Comparison of ENCODE assay signal across 8 mouse cellular contexts in the genomic region with DNA sequence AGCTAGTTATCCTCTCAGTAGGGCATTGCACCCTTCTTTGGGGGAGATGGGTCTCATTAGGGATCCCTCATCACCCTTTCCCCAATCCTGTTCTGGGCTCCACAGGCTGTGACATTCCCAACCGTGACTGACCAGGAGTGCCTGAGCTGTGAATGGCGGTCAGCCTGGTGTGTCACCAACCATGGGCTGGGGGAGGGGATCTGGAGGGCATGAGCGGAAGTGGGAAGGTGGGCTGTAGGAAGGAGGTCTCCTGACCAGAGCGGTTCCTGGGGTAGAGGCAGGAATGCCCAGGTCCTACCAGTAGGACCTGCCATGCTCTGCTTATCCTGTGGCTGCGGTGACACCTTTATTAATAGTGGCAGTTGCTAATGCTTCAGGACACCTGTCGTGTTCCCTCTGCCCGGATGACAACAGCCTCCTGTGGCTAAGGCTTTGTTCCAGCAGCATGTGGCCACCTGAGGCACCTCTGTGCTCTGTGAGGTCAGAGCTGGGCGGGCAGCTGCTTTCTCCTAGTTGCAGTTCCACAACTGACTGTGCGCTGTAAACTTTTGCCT. TPM values are rescaled to one million over a fixed set of nuclear protein-coding genes. Genes with fewer than 3 reads are reported as not detected.
DNase-seq lines count a peak whose midpoint lies in the region; ATAC-seq and TF ChIP-seq lines count a peak whose summit lies in the region.

No protein-coding gene starts in this region.

- no peaks in the 10 kb centered on the region for H3K36me3 ChIP-seq in thymus, adult 2 months (ENCODE audit: control insufficient read depth, insufficient read depth, low read length)
- H3K36me3 ChIP-seq in limb, embryonic 15.5 days: no peaks in the 10 kb centered on the region
- no peaks in the 10 kb centered on the region for H3K36me3 ChIP-seq in stomach, postnatal 0 days (ENCODE audit: control insufficient read depth, insufficient read depth, low read length)

- peaks cover 85% of the 10 kb centered on the region for H3K4me1 ChIP-seq in cerebellum, adult 2 months (ENCODE audit: control insufficient read depth, insufficient read depth, low read length)
- H3K4me1 ChIP-seq in thymus, adult 2 months (replicated peaks; ENCODE audit: control insufficient read depth, insufficient read depth, low read length): peaks cover 35% of the 10 kb centered on the region
- H3K4me1 ChIP-seq in limb, embryonic 15.5 days: peaks cover 78% of the 10 kb centered on the region
- H3K4me1 ChIP-seq in stomach, postnatal 0 days (replicated peaks; ENCODE audit: control insufficient read depth, insufficient read depth): peaks cover 23% of the 10 kb centered on the region

- H3K9ac ChIP-seq in limb, embryonic 15.5 days: peak overlapping the region; percentile 12; the same call in 1 of the 2 replicates
- H3K9ac ChIP-seq in stomach, postnatal 0 days (ENCODE audit: low read length): peak overlapping the region; percentile 54

- peak overlapping the region; percentile 69 for H3K4me3 ChIP-seq in cerebellum, adult 2 months (replicated peaks; ENCODE audit: insufficient read depth, low read depth, low read length)
- H3K4me3 ChIP-seq in thymus, adult 2 months (ENCODE audit: control insufficient read depth, insufficient read depth, low read length): peak overlapping the region; percentile 64
- peak overlapping the region; percentile 49 for H3K4me3 ChIP-seq in limb, embryonic 15.5 days
- H3K4me3 ChIP-seq in stomach, postnatal 0 days (ENCODE audit: low read depth, low read length): peak overlapping the region; percentile 49

- peak overlapping the region; percentile 75 for H3K27ac ChIP-seq in cerebellum, adult 2 months (ENCODE audit: insufficient read depth, low read length)
- H3K27ac ChIP-seq in thymus, adult 2 months (ENCODE audit: control insufficient read depth, insufficient read depth, low read length): no peak overlapping the region
- peak overlapping the region; percentile 77 for H3K27ac ChIP-seq in limb, embryonic 15.5 days
- H3K27ac ChIP-seq in stomach, postnatal 0 days (replicated peaks): 0 out of 2 replicates have a peak overlapping the region, but pooled peaks have one; percentile 58

- no peak for TF ChIP-seq EP300 in stomach, postnatal 0 days (optimal IDR thresholded peaks at IDR 0.05)

- H3K4me2 ChIP-seq in limb, embryonic 15.5 days: peak overlapping the region; percentile 86
- peak overlapping the region; percentile 83 for H3K4me2 ChIP-seq in stomach, postnatal 0 days (replicated peaks; ENCODE audit: low read depth)

- no peak for TF ChIP-seq POLR2A in cerebellum, adult 2 months (IDR thresholded peaks at IDR 0.05; ENCODE audit: borderline replicate concordance, insufficient read depth, low read length)
- no peak for TF ChIP-seq POLR2A in thymus, adult 2 months (IDR thresholded peaks at IDR 0.05; ENCODE audit: control insufficient read depth, extremely low read depth, insufficient read depth, low read length, poor library complexity)

- H3K9me3 ChIP-seq in limb, embryonic 15.5 days: no peaks in the 10 kb centered on the region
- H3K9me3 ChIP-seq in stomach, postnatal 0 days (ENCODE audit: control insufficient read depth, low read length): no peaks in the 10 kb centered on the region

- 20% methylated on average over 9 of the region's 9 CpGs for WGBS in cerebellum, adult 2 months
- 65% methylated on average over 9 of the region's 9 CpGs for WGBS in thymus, adult 2 months
- 35% methylated on average over 9 of the region's 9 CpGs for WGBS in limb, embryonic 15.5 days
- WGBS in stomach, postnatal 0 days: 35% methylated on average over 9 of the region's 9 CpGs

- TF ChIP-seq CTCF in cerebellum, adult 2 months (IDR thresholded peaks at IDR 0.05; ENCODE audit: borderline replicate concordance, insufficient read depth, low read depth, low read length): no peak
- TF ChIP-seq CTCF in thymus, adult 2 months (IDR thresholded peaks at IDR 0.05; ENCODE audit: borderline replicate concordance, control insufficient read depth, extremely low read depth, insufficient read depth, low read length, poor library complexity): no peak; the same call in 1 of the 2 replicates
- TF ChIP-seq CTCF in stomach, postnatal 0 days (IDR thresholded peaks at IDR 0.05; ENCODE audit: low read depth): no peak

- ATAC-seq in limb, embryonic 15.5 days (ENCODE audit: insufficient number of reproducible peaks, low FRiP score, low TSS enrichment, low read depth): no peak
- 0 out of 2 replicates have a peak, but pooled peaks have one; percentile 4 for ATAC-seq in stomach, postnatal 0 days (ENCODE audit: low FRiP score, low TSS enrichment)

- DNase-seq in cerebellum, adult 2 months: peak in 1 of 2 experiments; percentile 61
- DNase-seq in cerebellum, adult 11 months: no peak
- no peak for DNase-seq in thymus, adult 2 months
- no peak for DNase-seq in thymus, postnatal 10 days (ENCODE audit: low spot score in 2 of 2)
- DNase-seq in stomach, postnatal 0 days (ENCODE audit: low spot score): no peak
- DNase-seq in left cerebral cortex, adult 8-10 months (ENCODE audit: low spot score in 2 of 2): no peak
- DNase-seq in MN1 (ENCODE audit: low spot score): no peak

- H3K27me3 ChIP-seq in cerebellum, adult 2 months (ENCODE audit: control insufficient read depth, insufficient read depth, low read length): no peaks in the 10 kb centered on the region
- H3K27me3 ChIP-seq in thymus, adult 2 months (ENCODE audit: control insufficient read depth, insufficient read depth, low read length): no peaks in the 10 kb centered on the region
- H3K27me3 ChIP-seq in limb, embryonic 15.5 days: no peaks in the 10 kb centered on the region
- no peaks in the 10 kb centered on the region for H3K27me3 ChIP-seq in stomach, postnatal 0 days (ENCODE audit: control insufficient read depth, insufficient read depth, low read length)

RNA-seq across cellular contexts. Expression of gene Ncs1, which starts 13.8 kb away (rescaled TPM):
- polyA plus RNA-seq in cerebellum, adult 2 months (2012; rRNA removed): 118 and 126 TPM in 2 replicates
- polyA plus RNA-seq in thymus, adult 2 months (2012; rRNA removed): 2.4 and 2.5 TPM in 2 replicates
- 32.3 and 33.9 TPM in 2 replicates for polyA plus RNA-seq in limb, embryonic 15.5 days (2015; fragmentation: Nextera tagmentation; extraction: Ambion mirVana)
- polyA plus RNA-seq in stomach, postnatal 0 days (2015; fragmentation: Nextera tagmentation; extraction: Ambion mirVana): 9.8 and 10.1 TPM in 2 replicates
- total RNA-seq in left cerebral cortex, adult 8-10 months (2022): 100 to 1,000 TPM; 207 to 245 (median 229) TPM

RNA-seq across cellular contexts. Expression of gene Hmcn2, which starts 54.8 kb away (rescaled TPM):
- polyA plus RNA-seq in cerebellum, adult 2 months (2012; rRNA removed): 0.59 and 0.63 TPM in 2 replicates
- 4.8 and 5.6 TPM in 2 replicates for polyA plus RNA-seq in thymus, adult 2 months (2012; rRNA removed)
- polyA plus RNA-seq in limb, embryonic 15.5 days (2015; fragmentation: Nextera tagmentation; extraction: Ambion mirVana): 0.32 and 0.74 TPM in 2 replicates
- 2.6 and 3.4 TPM in 2 replicates for polyA plus RNA-seq in stomach, postnatal 0 days (2015; fragmentation: Nextera tagmentation; extraction: Ambion mirVana)
- total RNA-seq in left cerebral cortex, adult 8-10 months (2022): 1 to 10 TPM in 1 of 4 experiments, under 1 TPM in 3; 0.28 to 1.1 (median 0.42) TPM
